Mouse (Mus musculus) heart, postnatal 0 days (tissue): ENCODE results near the gene Adcy3.

Experiments used
- CTCF ChIP-seq: IDR thresholded peaks from 2 replicates; pipeline ENCODE4 v1.5.1; 2016; ENCODE audit warnings: antibody characterized with exemption, control low read depth, low read depth
- EP300 ChIP-seq: IDR thresholded peaks from 2 replicates; pipeline ENCODE4 v1.6.1; 2016; ENCODE audit warnings: antibody characterized with exemption, low read depth

DNA sequence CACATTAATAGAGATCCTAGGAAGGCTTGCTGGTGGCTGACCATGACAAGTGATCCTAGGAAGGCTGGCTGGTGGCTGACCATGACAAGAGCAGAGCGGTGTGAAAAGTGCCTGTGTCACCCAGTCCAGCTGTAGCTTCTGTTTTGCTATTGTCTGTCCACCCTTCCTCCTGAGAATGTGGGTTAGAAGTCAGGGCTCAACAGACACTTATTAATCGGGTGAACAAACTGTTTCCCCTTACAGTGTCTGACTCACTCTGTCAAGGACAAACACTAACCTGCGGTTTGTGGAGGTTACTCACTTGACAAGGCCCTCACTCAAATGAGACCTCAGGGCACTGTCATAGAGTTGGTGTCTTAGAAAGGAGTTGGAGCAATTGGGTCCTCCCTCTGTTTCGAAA, 65.8 kb downstream of the Adcy3 start:
- TF ChIP-seq CTCF (no peak), EP300 (no peak)
